ENCODE assay signal across 21 mouse cellular contexts in genomic region chr2:146595673-146596072, GRCm38 (mm10).
DNase-seq lines count a peak whose midpoint lies in the region; ATAC-seq and TF ChIP-seq lines count a peak whose summit lies in the region.
"Had no signal": no experiment of that assay in that cellular context is flagged by ENCODE, and none has a peak within 500 bp of the region (broad histone marks: within the 10 kb centered on the region; RNA-seq: fewer than 3 reads in every experiment).

No protein-coding gene starts in this region.

- ATAC-seq in heart, embryonic 16.5 days (replicated peaks; ENCODE audit: extremely low read depth, insufficient read depth, low FRiP score) = peak; percentile 65; the same call in 1 of the 2 replicates
- ATAC-seq in liver, embryonic 13.5 days (ENCODE audit: low read depth) = peak; percentile 39; the same call in 1 of the 2 replicates
- no peak for ATAC-seq in liver, embryonic 12.5 days
- peak; percentile 48; the same call in 1 of the 2 replicates for ATAC-seq in liver, embryonic 14.5 days (ENCODE audit: insufficient read depth)
- ATAC-seq in liver, embryonic 15.5 days (ENCODE audit: insufficient read depth) = peak; percentile 25
- ATAC-seq: forebrain, embryonic 16.5 days; hindbrain, postnatal 0 days had no signal

- DNase-seq in heart, postnatal 10 days = no peak
- no peak for DNase-seq in liver, embryonic 13.5 days
- no peak for DNase-seq in liver, embryonic 14.5 days (ENCODE audit: low read depth in 3 of 3, low spot score in 3 of 3)
- DNase-seq in layer of hippocampus, postnatal 14 days (ENCODE audit: low spot score in 2 of 2) = no peak
- DNase-seq: adrenal gland, adult 2 months; adrenal gland, postnatal 25 days; cerebellum, adult 18-20 months; cerebellum, adult 9-11 months; cerebellum, postnatal 36 days; gastrocnemius, postnatal 10 days; heart, adult 18-20 months; heart, postnatal 4 days had no signal

- H3K27ac ChIP-seq in heart, embryonic 16.5 days (ENCODE audit: low read length) = no peak overlapping the region
- H3K27ac ChIP-seq in liver, embryonic 13.5 days = no peak overlapping the region
- H3K27ac ChIP-seq in liver, embryonic 12.5 days = no peak overlapping the region
- H3K27ac ChIP-seq in liver, embryonic 14.5 days = no peak overlapping the region
- no peak overlapping the region for H3K27ac ChIP-seq in liver, embryonic 15.5 days (replicated peaks)
- H3K27ac ChIP-seq: embryonic facial prominence, embryonic 13.5 days; forebrain, embryonic 12.5 days; hindbrain, embryonic 12.5 days; hindbrain, postnatal 0 days had no signal

- no peak for TF ChIP-seq CTCF in liver, embryonic 14.5 days (IDR thresholded peaks at IDR 0.05; ENCODE audit: low read depth)

- no peak overlapping the region for H3K9ac ChIP-seq in heart, embryonic 16.5 days (ENCODE audit: low read length)
- H3K9ac ChIP-seq in liver, embryonic 13.5 days = no peak overlapping the region
- no peak overlapping the region for H3K9ac ChIP-seq in liver, embryonic 12.5 days
- no peak overlapping the region for H3K9ac ChIP-seq in liver, embryonic 14.5 days (replicated peaks)
- no peak overlapping the region for H3K9ac ChIP-seq in liver, embryonic 15.5 days
- H3K9ac ChIP-seq: embryonic facial prominence, embryonic 13.5 days; forebrain, embryonic 12.5 days; heart, embryonic 12.5 days; hindbrain, embryonic 12.5 days had no signal

- no peaks in the 10 kb centered on the region for H3K9me3 ChIP-seq in heart, embryonic 16.5 days (replicated peaks; ENCODE audit: control insufficient read depth, low read length)
- H3K9me3 ChIP-seq in liver, embryonic 13.5 days (replicated peaks) = no peaks in the 10 kb centered on the region
- H3K9me3 ChIP-seq in liver, embryonic 12.5 days (replicated peaks) = no peaks in the 10 kb centered on the region
- no peaks in the 10 kb centered on the region for H3K9me3 ChIP-seq in liver, embryonic 14.5 days (ENCODE audit: control insufficient read depth, low read length)
- no peaks in the 10 kb centered on the region for H3K9me3 ChIP-seq in liver, embryonic 15.5 days (replicated peaks)
- H3K9me3 ChIP-seq: embryonic facial prominence, embryonic 13.5 days; forebrain, embryonic 12.5 days; heart, embryonic 12.5 days; hindbrain, embryonic 12.5 days had no signal

- no peaks in the 10 kb centered on the region for H3K4me1 ChIP-seq in heart, embryonic 16.5 days (ENCODE audit: control insufficient read depth, insufficient read depth, low read length)
- no peaks in the 10 kb centered on the region for H3K4me1 ChIP-seq in liver, embryonic 13.5 days (replicated peaks)
- no peaks in the 10 kb centered on the region for H3K4me1 ChIP-seq in liver, embryonic 12.5 days
- H3K4me1 ChIP-seq in liver, embryonic 14.5 days (replicated peaks; ENCODE audit: control insufficient read depth in 2 of 2, insufficient read depth in 2 of 2, low read length in 1 of 2) = peaks cover 0 to 2% of the 10 kb centered on the region in 2 experiments; a peak in 2 of 4 replicates
- no peaks in the 10 kb centered on the region for H3K4me1 ChIP-seq in liver, embryonic 15.5 days (replicated peaks)
- H3K4me1 ChIP-seq: embryonic facial prominence, embryonic 13.5 days; forebrain, embryonic 12.5 days; heart, embryonic 12.5 days; hindbrain, embryonic 12.5 days had no signal

- no peaks in the 10 kb centered on the region for H3K36me3 ChIP-seq in heart, embryonic 16.5 days (ENCODE audit: control insufficient read depth, insufficient read depth)
- H3K36me3 ChIP-seq in liver, embryonic 13.5 days = no peaks in the 10 kb centered on the region
- H3K36me3 ChIP-seq in liver, embryonic 12.5 days = no peaks in the 10 kb centered on the region
- H3K36me3 ChIP-seq in liver, embryonic 14.5 days (replicated peaks; ENCODE audit: control insufficient read depth, insufficient read depth, low read depth) = no peaks in the 10 kb centered on the region
- H3K36me3 ChIP-seq in liver, embryonic 15.5 days (replicated peaks) = no peaks in the 10 kb centered on the region
- H3K36me3 ChIP-seq: embryonic facial prominence, embryonic 13.5 days; forebrain, embryonic 12.5 days; heart, embryonic 12.5 days; hindbrain, embryonic 12.5 days had no signal

- no peak for TF ChIP-seq EP300 in liver, embryonic 14.5 days (IDR thresholded peaks at IDR 0.05; ENCODE audit: low read depth)

- 60% methylated on average over 2 of the region's 2 CpGs for WGBS in heart, embryonic 16.5 days
- WGBS in liver, embryonic 13.5 days (ENCODE audit: insufficient replicate concordance) = 41% methylated on average over 2 of the region's 2 CpGs
- 49% methylated on average over 2 of the region's 2 CpGs for WGBS in liver, embryonic 12.5 days (ENCODE audit: insufficient replicate concordance)
- WGBS in liver, embryonic 14.5 days (ENCODE audit: insufficient replicate concordance) = 46% methylated on average over 2 of the region's 2 CpGs
- 45% methylated on average over 2 of the region's 2 CpGs for WGBS in liver, embryonic 15.5 days (ENCODE audit: insufficient replicate concordance)

- intact Hi-C loops in heart, postnatal 10 days (cut with DNase I) = no loop called here

- H3K27me3 ChIP-seq in heart, embryonic 16.5 days (ENCODE audit: control insufficient read depth, insufficient read depth, low read length) = no peaks in the 10 kb centered on the region
- H3K27me3 ChIP-seq in liver, embryonic 13.5 days = no peaks in the 10 kb centered on the region
- no peaks in the 10 kb centered on the region for H3K27me3 ChIP-seq in liver, embryonic 12.5 days (replicated peaks)
- H3K27me3 ChIP-seq in liver, embryonic 14.5 days (ENCODE audit: control insufficient read depth, insufficient read depth, low read length) = no peaks in the 10 kb centered on the region
- H3K27me3 ChIP-seq in liver, embryonic 15.5 days = no peaks in the 10 kb centered on the region
- H3K27me3 ChIP-seq: embryonic facial prominence, embryonic 13.5 days; forebrain, embryonic 12.5 days; heart, embryonic 12.5 days; hindbrain, embryonic 12.5 days had no signal

- H3K4me2 ChIP-seq in heart, embryonic 16.5 days (ENCODE audit: low read depth, low read length) = no peak overlapping the region
- no peak overlapping the region for H3K4me2 ChIP-seq in liver, embryonic 13.5 days
- no peak overlapping the region for H3K4me2 ChIP-seq in liver, embryonic 12.5 days
- H3K4me2 ChIP-seq in liver, embryonic 14.5 days (ENCODE audit: low read depth) = no peak overlapping the region
- no peak overlapping the region for H3K4me2 ChIP-seq in liver, embryonic 15.5 days
- H3K4me2 ChIP-seq: embryonic facial prominence, embryonic 13.5 days; forebrain, embryonic 12.5 days; heart, embryonic 12.5 days; hindbrain, embryonic 12.5 days had no signal

- no peak overlapping the region for H3K4me3 ChIP-seq in heart, embryonic 16.5 days (ENCODE audit: low read length)
- no peak overlapping the region for H3K4me3 ChIP-seq in liver, embryonic 13.5 days (replicated peaks)
- H3K4me3 ChIP-seq in liver, embryonic 12.5 days = no peak overlapping the region
- H3K4me3 ChIP-seq in liver, embryonic 14.5 days (ENCODE audit: insufficient read depth in 1 of 2, low read depth in 2 of 2, low read length in 2 of 2) = no peak overlapping the region
- H3K4me3 ChIP-seq in liver, embryonic 15.5 days (replicated peaks) = no peak overlapping the region
- H3K4me3 ChIP-seq: embryonic facial prominence, embryonic 13.5 days; forebrain, embryonic 12.5 days; heart, embryonic 12.5 days; hindbrain, embryonic 12.5 days had no signal
